Mouse (Mus musculus): ENCODE results near the gene Zdhhc7.

DNA sequence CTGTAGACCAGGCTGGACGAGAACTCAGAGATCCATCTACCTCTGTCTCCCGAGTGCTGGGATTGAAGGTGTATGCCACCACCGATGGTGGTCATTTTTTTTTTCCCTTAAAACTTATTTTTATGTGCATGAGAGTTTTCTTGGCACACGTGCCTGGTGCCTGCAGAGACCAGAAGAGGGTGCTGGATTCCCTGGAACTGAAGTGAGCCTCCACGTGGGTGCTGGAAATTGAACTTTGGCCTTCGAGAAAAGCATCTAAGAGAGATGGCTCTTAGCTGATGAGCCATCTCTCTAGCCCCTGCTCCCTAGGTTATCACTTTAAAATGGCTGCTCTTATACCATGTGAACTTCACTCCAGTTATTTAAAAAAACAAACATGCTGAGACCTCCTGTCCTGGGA, 26.8 kb downstream of the Zdhhc7 start:
- TF ChIP-seq CTCF (IDR thresholded peaks at IDR 0.05; ENCODE audit: borderline replicate concordance, extremely low read depth, insufficient read depth, insufficient read length) (no peak), POLR2A (IDR thresholded peaks at IDR 0.05; ENCODE audit: borderline replicate concordance, extremely low read depth, insufficient read depth, insufficient read length, poor library complexity, severe bottlenecking) (no peak)

Data from brain, embryonic 14.5 days (tissue).